Mouse (Mus musculus): Measurements from ENCODE around the gene Pcnx2. TPM values are rescaled to one million over a fixed set of nuclear protein-coding genes. Genes with fewer than 3 reads are reported as not detected.

Gene Pcnx2
- total RNA-seq, 4 experiments from 2014 or later = 58.1 to 68.8 (median 66.2) TPM

- no peak for DNase-seq (ENCODE audit: low spot score in 2 of 2)
Measured at GRCm38 (mm10) chr8:125722675-125723074, 175.4 kb downstream of the Pcnx2 start.

- DNase-seq (ENCODE audit: low spot score in 2 of 2) = no peak
Measured at GRCm38 (mm10) chr8:125718914-125719313, 179.2 kb downstream of the Pcnx2 start.

DNA sequence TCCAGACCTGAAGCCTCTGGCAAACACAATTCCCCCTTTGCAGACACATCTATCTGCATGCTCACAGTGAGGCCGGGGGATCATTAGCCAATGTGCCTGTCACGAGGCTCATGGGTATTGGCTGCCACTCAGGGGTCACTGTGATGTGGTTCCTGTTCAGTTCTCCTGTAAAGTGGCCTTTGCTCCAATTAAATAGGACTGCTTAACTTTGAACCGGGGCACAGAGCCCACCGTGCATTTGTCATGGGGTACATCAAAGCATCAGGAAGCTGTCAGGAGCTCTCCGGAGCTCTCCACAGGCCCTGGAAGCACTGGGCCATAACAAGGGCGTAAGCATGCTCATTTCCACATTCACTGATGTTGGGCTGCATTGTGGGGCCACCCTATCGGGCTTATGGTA is 181.5 kb downstream of the Pcnx2 start:
- DNase-seq (ENCODE audit: low spot score in 2 of 2) = no peak

DNA sequence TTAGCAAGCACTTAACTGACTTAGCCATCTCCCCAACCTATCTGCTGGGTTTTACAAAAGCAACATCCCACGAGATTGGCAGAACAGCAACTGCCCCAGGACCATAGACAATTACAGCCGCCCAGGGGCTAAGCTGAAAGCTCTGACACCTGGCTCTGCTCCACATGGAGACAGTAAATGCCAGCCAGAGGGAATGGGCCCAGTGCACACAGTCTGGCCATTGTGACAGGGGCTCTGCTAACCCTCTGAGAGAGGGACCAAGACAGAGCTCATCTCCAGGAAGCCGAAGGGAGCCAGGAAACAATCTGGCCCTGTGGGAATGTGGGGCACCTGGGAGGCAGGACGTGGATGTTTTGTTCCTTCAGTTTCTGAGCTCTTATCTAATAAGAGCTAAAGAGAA is 181.9 kb downstream of the Pcnx2 start:
- no peak for DNase-seq (ENCODE audit: low spot score in 2 of 2)

DNA sequence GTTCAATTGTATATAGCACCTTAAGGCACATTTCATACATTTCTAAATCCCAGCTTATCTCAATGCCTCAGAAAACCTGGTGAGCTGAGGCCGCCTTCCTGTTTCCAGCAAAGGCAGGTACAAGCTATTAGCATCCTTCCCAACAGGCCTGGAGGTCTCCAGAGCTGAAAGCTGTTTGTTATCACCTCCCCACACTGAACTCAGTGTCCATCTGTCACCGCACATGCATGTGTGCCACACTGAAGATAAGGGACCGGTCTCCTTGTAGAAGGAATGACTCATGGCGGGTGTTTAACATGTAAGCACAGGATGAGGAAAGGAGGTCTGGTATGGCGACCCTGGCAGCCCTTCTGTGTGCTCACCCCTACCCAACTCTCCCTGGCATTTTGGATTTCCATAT is 186.6 kb downstream of the Pcnx2 start:
- no peak for DNase-seq (ENCODE audit: low spot score in 2 of 2)

DNA sequence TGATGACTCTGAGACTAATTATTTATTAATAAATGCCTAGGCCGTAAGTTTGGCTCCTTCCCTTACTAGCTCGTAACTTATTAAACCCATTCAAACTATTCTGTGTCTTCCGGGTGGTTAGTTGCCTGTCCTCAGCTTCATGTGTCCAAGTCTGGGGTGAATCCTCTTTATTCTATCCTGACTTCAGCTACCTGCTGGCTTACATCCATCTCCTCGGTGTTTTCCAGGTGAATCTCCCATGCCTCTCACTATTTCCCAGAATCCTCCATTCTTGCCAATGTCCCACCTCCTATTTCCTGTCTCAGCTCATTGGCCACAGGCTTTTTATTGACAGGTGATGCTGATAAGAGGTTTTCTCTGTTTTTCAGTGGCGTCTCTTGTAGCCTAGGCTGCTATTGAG is 188.9 kb downstream of the Pcnx2 start:
- DNase-seq (ENCODE audit: low spot score in 2 of 2) = no peak

GRCm38 (mm10) chr8:125705816-125706215 is 192.3 kb downstream of the Pcnx2 start:
- no peak for DNase-seq (ENCODE audit: low spot score in 2 of 2)

GRCm38 (mm10) chr8:125704434-125704833 is 193.7 kb downstream of the Pcnx2 start:
- no peak for DNase-seq (ENCODE audit: low spot score in 2 of 2)

DNA sequence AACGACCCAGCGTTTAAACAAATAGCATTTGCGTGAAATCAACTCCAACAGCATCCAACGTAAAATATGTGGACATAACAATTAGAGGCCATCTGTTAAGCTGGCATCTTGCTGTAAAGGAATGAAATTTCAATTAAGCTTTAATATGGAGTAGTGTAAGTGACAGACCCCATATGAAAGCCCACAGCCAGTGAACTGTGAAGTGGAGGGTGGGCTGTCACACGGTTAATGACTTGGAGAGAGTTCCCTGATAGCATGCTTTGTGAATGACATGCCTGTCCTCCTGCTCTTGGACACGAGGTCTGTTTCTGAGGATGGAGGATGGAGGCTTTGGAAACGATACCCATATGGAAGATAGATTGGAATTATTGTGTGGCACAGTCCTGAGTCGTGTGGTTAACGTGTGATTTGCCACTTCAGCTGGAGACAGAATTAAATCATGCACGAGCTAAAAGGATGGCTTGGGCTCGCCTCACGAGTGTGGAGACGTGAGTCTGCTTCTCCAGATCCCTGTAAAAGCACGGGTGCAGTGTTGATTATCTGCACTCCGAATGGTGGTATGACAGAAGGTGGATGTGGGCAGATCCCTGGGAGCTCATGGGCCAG is 195.1 kb downstream of the Pcnx2 start:
- no peak for DNase-seq (ENCODE audit: low spot score in 2 of 2)

Other genes starting within 250 kb of the Pcnx2 start
- 1 to 10 TPM; 4.3 to 5.3 (median 4.9) TPM for gene Map10, start 228.5 kb downstream of the Pcnx2 start, total RNA-seq (2022)
- 10 to 100 TPM; 23.5 to 26.0 (median 24.0) TPM for gene Ntpcr, start 168.4 kb downstream of the Pcnx2 start, total RNA-seq (2022)
- gene Map3k21, start 12.1 kb upstream of the Pcnx2 start, total RNA-seq (2022) = 1 to 10 TPM; 1.5 to 1.9 (median 1.7) TPM
- gene Kcnk1, start 96.9 kb upstream of the Pcnx2 start, total RNA-seq (2022) = 10 to 100 TPM; 54.2 to 62.9 (median 59.2) TPM

Data from layer of hippocampus, adult 8-10 months (tissue).